Mouse (Mus musculus) gastrocnemius, postnatal 4 days (tissue): Measurements from ENCODE around the gene Prkca. TPM values are rescaled to one million over a fixed set of nuclear protein-coding genes. Genes with fewer than 3 reads are reported as not detected.

Experiments
- DNase-seq, 2 experiments: peaks; one replicate each; pipeline ENCODE4 v3.0.0; 2021 to 2022; ENCODE audit warnings: low spot score in 2 of 2, mixed read lengths in 2 of 2
- total RNA-seq, 2 experiments: library from RNA; stranded (reverse); gene quantifications; 2 replicates each; pipeline ENCODE4 v1.2.3; 2021

Gene Prkca
- total RNA-seq, 2 experiments from 2014 or later, result 41.0 to 46.1 TPM

- DNase-seq, result no peak
Measured at GRCm38 (mm10) chr11:108301796-108302490, 41.8 kb downstream of the Prkca start.

- DNase-seq, result no peak
Measured at GRCm38 (mm10) chr11:108301036-108301435, 42.7 kb downstream of the Prkca start.

GRCm38 (mm10) chr11:108300443-108300842 is 43.3 kb downstream of the Prkca start:
- no peak for DNase-seq

- peak in 1 of 2 experiments; percentile 50 for DNase-seq
Measured at GRCm38 (mm10) chr11:108299913-108300312, 43.8 kb downstream of the Prkca start.

GRCm38 (mm10) chr11:108297956-108298355 is 45.8 kb downstream of the Prkca start:
- no peak for DNase-seq

GRCm38 (mm10) chr11:108295373-108295772 is 48.4 kb downstream of the Prkca start:
- no peak for DNase-seq

- DNase-seq, result no peak
Measured at GRCm38 (mm10) chr11:108294305-108294813, 49.4 kb downstream of the Prkca start.

- no peak for DNase-seq
Measured at GRCm38 (mm10) chr11:108293843-108294242, 49.9 kb downstream of the Prkca start.

- no peak for DNase-seq
Measured at GRCm38 (mm10) chr11:108289192-108289591, 54.5 kb downstream of the Prkca start.

- DNase-seq, result no peak
Measured at GRCm38 (mm10) chr11:108287321-108287720, 56.4 kb downstream of the Prkca start.

GRCm38 (mm10) chr11:108285046-108285445 is 58.7 kb downstream of the Prkca start:
- no peak for DNase-seq

GRCm38 (mm10) chr11:108282850-108283459 is 60.8 kb downstream of the Prkca start:
- no peak for DNase-seq

- no peak for DNase-seq
Measured at GRCm38 (mm10) chr11:108279748-108280373, 63.9 kb downstream of the Prkca start.

GRCm38 (mm10) chr11:108277096-108277495 is 66.6 kb downstream of the Prkca start:
- DNase-seq, result no peak

GRCm38 (mm10) chr11:108276148-108276547 is 67.6 kb downstream of the Prkca start:
- DNase-seq, result no peak

- no peak for DNase-seq
Measured at GRCm38 (mm10) chr11:108274046-108274445, 69.7 kb downstream of the Prkca start.

GRCm38 (mm10) chr11:108273415-108273965 is 70.2 kb downstream of the Prkca start:
- no peak for DNase-seq

GRCm38 (mm10) chr11:108272601-108273414 is 70.9 kb downstream of the Prkca start:
- no peak for DNase-seq

- DNase-seq, result no peak
Measured at GRCm38 (mm10) chr11:108271305-108271704, 72.4 kb downstream of the Prkca start.

GRCm38 (mm10) chr11:108269516-108269915 is 74.2 kb downstream of the Prkca start:
- no peak for DNase-seq
